Mouse (Mus musculus) hindbrain, embryonic 11.5 days (tissue): ENCODE data around the gene Tra2a. TPM values are rescaled to one million over a fixed set of nuclear protein-coding genes. Genes with fewer than 3 reads are reported as not detected.

ENCODE experiments used
- ATAC-seq: fragments of 200-750 bp; cut with Nextera tagmentation; 2 replicates; pipeline ENCODE4 v1.8.0; 2017; ENCODE audit warnings: mild to moderate bottlenecking, moderate TSS enrichment, moderate library complexity; ENCODE audit not compliant: low FRiP score
- DNase-seq: peaks from one replicate; pipeline ENCODE4 v3.0.0-alpha.2; 2015; ENCODE audit warnings: low spot score
- H3K27ac ChIP-seq: fragments of 300-500 bp; sonication (generic); 2 replicates; pipeline ENCODE4 v1.5.1; 2014; ENCODE audit warnings: mild to moderate bottlenecking, low read depth, low read length
- H3K27me3 ChIP-seq: fragments of 300-500 bp; sonication (generic); 2 replicates; pipeline ENCODE4 v1.6.1; 2014; ENCODE audit warnings: mild to moderate bottlenecking, low read length, moderate library complexity, mixed read lengths; ENCODE audit not compliant: control insufficient read depth, insufficient read depth
- H3K36me3 ChIP-seq: fragments of 300-500 bp; sonication (generic); 2 replicates; pipeline ENCODE4 v1.6.1; 2014; ENCODE audit warnings: mild to moderate bottlenecking, low read length, moderate library complexity, mixed read lengths; ENCODE audit not compliant: control insufficient read depth, insufficient read depth
- H3K4me1 ChIP-seq: fragments of 300-500 bp; sonication (generic); replicated peaks from 2 replicates; pipeline ENCODE4 v1.6.1; 2014; ENCODE audit warnings: low read length, mixed read lengths; ENCODE audit not compliant: control insufficient read depth, insufficient read depth
- H3K4me2 ChIP-seq: fragments of 300-500 bp; sonication (generic); replicated peaks from 2 replicates; pipeline ENCODE4 v1.6.1; 2014; ENCODE audit warnings: mild to moderate bottlenecking, low read depth, low read length
- H3K4me3 ChIP-seq: fragments of 300-500 bp; sonication (generic); 2 replicates; pipeline ENCODE4 v1.5.1; 2014; ENCODE audit warnings: low read depth, low read length
- H3K9ac ChIP-seq: fragments of 300-500 bp; sonication (generic); 2 replicates; pipeline ENCODE4 v1.6.1; 2014; ENCODE audit warnings: low read depth, low read length
- H3K9me3 ChIP-seq: fragments of 300-500 bp; sonication (generic); 2 replicates; pipeline ENCODE4 v1.6.1; 2016; ENCODE audit warnings: low read length; ENCODE audit not compliant: control insufficient read depth
- WGBS: fragments of 180-500 bp; shearing (Covaris S2); extraction: QIAGEN DNeasy Blood & Tissue Kit; methylation state at CpG from one replicate; pipeline ENCODE4 v1.1.7; 2014; 5-methylcytosine and 5-hydroxymethylcytosine counted together
- polyA plus RNA-seq: library from polyadenylated mRNA; unstranded; fragments of >200 nt; fragmentation: Nextera tagmentation; extraction: Ambion mirVana; gene quantifications from 2 replicates; pipeline ENCODE4 v1.2.1, GENCODE M21; 2014

Tra2a gene
- polyA plus RNA-seq, 1 experiment from 2014 or later = 82.9 TPM

DNA sequence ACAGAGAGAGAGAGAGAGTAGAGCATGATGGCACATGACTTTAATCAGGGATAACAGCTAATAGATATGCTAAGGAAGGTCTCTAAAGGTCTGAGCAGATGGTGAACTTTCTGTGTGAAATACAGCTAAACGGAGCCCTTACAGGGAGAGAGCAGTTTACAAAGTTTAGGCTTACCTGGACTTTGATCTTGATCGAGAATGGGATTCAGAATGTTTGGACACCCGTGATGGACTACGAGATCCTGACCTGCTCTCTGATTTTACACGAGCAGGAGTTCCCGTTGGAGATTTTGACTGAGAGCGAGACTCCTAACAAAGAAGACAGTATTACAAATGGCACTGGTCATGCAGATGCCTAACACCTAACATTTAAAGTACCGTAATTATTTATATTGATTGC lies 11.6 kb downstream of the Tra2a start:
- WGBS = 97% methylated on average over 8 of the region's 8 CpGs
- H3K27me3 ChIP-seq = no peaks in the 10 kb centered on the region
- no peak overlapping the region for H3K4me3 ChIP-seq
- H3K9ac ChIP-seq = no peak overlapping the region
- no peak overlapping the region for H3K27ac ChIP-seq
- peaks cover 22% of the 10 kb centered on the region for H3K36me3 ChIP-seq
- no peak for ATAC-seq
- no peaks in the 10 kb centered on the region for H3K4me1 ChIP-seq
- H3K9me3 ChIP-seq = no peaks in the 10 kb centered on the region
- H3K4me2 ChIP-seq = no peak overlapping the region
- DNase-seq = no peak

DNA sequence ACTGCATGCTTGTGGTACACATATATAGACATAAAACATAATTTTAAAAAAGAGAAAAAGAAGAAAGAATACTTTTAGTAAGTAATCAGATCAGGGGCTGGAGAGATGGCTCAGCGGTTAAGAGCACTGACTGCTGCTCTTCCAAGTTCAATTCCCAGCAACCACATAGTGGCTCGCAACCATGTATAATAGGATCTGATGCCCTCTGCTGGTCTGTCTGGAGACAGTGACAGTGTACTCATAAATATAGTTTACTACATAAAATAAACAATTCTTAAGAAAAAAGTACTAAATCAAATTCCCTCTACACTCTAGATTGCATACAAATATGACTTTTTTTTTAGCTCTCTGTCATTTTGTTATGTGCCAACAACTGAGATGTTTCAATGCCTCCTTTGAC lies 12.6 kb downstream of the Tra2a start:
- H3K4me3 ChIP-seq = no peak overlapping the region
- no peaks in the 10 kb centered on the region for H3K4me1 ChIP-seq
- WGBS = 93% methylated on average over 2 of the region's 2 CpGs
- no peaks in the 10 kb centered on the region for H3K9me3 ChIP-seq
- ATAC-seq (no peak), DNase-seq (no peak)
- peaks cover 22% of the 10 kb centered on the region for H3K36me3 ChIP-seq
- no peak overlapping the region for H3K27ac ChIP-seq
- H3K4me2 ChIP-seq = no peak overlapping the region
- H3K9ac ChIP-seq = no peak overlapping the region
- H3K27me3 ChIP-seq = no peaks in the 10 kb centered on the region

DNA sequence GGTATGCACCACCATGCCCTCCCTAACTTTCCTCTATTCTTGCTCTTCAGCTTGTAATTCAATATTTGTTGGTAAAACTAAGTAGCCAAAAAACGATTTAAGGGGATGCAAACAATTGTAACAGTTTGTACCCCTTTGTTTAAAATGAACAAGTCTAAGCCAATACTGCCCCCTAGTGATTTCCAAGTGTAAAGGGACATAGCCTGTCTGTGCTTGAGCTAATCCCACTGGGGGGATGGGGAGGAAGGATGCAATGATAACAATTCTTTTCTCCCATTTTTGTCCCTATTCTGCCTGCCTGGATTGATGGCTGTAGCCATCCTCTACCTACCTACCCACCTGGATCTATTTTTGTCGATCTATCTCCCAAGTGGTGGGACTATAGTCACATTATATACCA lies 16.6 kb downstream of the Tra2a start:
- peaks cover 38% of the 10 kb centered on the region for H3K36me3 ChIP-seq
- ATAC-seq = no peak
- no peaks in the 10 kb centered on the region for H3K27me3 ChIP-seq

DNA sequence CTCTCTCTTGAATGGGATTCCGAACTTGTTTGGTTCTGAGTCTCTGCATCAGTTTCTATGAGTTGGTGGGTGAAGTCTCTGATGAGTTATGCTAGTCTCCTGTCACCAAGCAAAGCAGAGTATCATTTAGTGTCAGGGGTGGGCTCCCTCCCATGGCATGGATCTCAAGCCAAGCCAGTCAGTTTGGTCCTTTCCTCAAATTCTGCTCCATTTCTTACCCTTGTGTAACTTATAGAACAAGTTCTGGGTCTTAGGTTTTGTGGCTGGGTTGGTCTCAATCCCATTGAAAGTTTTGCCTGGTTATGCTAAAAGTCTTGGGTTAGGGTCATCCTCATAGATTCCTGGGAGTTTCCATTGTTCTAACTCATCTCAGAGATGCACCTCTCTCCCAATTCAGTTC lies 21.5 kb downstream of the Tra2a start:
- H3K9me3 ChIP-seq = no peaks in the 10 kb centered on the region
- no peaks in the 10 kb centered on the region for H3K27me3 ChIP-seq
- no peak overlapping the region for H3K27ac ChIP-seq
- H3K36me3 ChIP-seq = peaks cover 17% of the 10 kb centered on the region
- H3K4me3 ChIP-seq = no peak overlapping the region
- H3K4me1 ChIP-seq = no peaks in the 10 kb centered on the region
- no peak overlapping the region for H3K9ac ChIP-seq
- 89% methylated on average over 1 of the region's 1 CpGs for WGBS
- ATAC-seq (no peak), DNase-seq (no peak)
- no peak overlapping the region for H3K4me2 ChIP-seq

More for the DNA sequence above, 16.6 kb downstream of the Tra2a start:
- DNase-seq = peak; percentile 64
- H3K9me3 ChIP-seq = no peaks in the 10 kb centered on the region
- 62% methylated on average over 2 of the region's 2 CpGs for WGBS
- H3K4me1 ChIP-seq = no peaks in the 10 kb centered on the region
- H3K27ac ChIP-seq = no peak overlapping the region
- H3K4me3 ChIP-seq = no peak overlapping the region
- no peak overlapping the region for H3K4me2 ChIP-seq
- H3K9ac ChIP-seq = no peak overlapping the region

DNA sequence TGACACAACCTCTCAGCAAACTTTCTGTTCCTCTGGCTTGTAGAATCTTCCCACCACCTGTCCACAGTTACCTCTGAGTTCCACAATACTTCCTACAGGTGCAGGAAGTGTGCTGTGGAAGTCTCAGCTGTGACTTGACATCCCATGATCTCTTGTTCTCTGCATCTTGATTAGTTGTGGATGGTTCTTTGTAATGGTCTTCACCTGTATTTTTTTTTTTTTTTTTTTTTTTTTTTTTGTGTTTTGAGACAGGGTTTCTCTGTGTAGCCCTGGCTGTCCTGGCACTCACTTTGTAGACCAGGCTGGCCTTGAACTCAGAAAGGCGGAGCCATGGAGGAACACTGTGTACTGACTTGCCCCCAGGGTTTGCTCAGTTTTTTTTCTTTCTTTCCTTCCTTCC lies 22.3 kb downstream of the Tra2a start:
- no peak overlapping the region for H3K4me2 ChIP-seq
- ATAC-seq (no peak), DNase-seq (no peak)
- WGBS = 100% methylated on average over 1 of the region's 1 CpGs
- no peaks in the 10 kb centered on the region for H3K27me3 ChIP-seq
- H3K4me3 ChIP-seq = no peak overlapping the region
- H3K9ac ChIP-seq = no peak overlapping the region
- no peaks in the 10 kb centered on the region for H3K4me1 ChIP-seq
- no peak overlapping the region for H3K27ac ChIP-seq
- no peaks in the 10 kb centered on the region for H3K9me3 ChIP-seq
- peaks cover 17% of the 10 kb centered on the region for H3K36me3 ChIP-seq

DNA sequence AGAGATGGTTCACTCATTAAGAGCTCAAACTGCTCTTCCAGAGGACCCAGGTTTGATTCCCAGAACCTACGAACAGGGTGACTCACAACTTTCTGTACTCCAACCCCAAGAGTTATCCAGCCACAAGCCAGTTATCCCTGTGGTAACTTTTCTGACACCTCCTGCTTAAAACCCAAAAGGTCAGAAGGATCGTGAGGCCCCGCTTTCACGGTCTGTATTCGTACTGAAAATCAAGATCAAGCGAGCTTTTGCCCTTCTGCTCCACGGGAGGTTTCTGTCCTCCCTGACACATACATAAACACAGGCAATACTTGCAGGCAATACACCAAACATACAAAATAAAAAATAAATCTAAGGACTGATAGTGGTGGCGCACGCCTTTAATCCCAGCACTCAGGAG lies 27.5 kb downstream of the Tra2a start:
- DNase-seq (peak; percentile 98), ATAC-seq (peak; percentile 94)
- no peak overlapping the region for H3K27ac ChIP-seq
- no peaks in the 10 kb centered on the region for H3K9me3 ChIP-seq
- H3K36me3 ChIP-seq = no peaks in the 10 kb centered on the region
- H3K4me1 ChIP-seq = no peaks in the 10 kb centered on the region
- H3K4me3 ChIP-seq = no peak overlapping the region
- H3K27me3 ChIP-seq = no peaks in the 10 kb centered on the region
- no peak overlapping the region for H3K9ac ChIP-seq
- H3K4me2 ChIP-seq = no peak overlapping the region
- 48% methylated on average over 9 of the region's 9 CpGs for WGBS

DNA sequence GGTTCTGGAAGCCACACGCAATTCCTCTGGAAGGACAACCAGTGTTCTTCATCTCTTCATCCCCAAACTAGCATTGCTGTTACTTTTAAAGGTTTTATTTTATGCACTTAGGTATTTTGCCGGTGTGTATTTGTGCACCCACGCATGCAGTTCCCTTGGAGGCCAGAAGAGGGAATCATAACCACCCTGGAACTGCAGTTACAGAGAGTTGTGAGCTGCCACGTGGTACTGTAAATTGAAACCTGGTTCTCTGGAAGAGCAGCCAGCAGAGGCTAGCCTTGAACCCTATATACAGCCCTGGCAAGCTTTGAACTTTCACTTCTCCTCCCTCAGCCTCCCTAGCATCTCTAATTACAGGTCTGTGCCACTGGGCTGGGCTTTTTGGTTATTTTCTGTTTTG lies 30.5 kb downstream of the Tra2a start:
- ATAC-seq (no peak), DNase-seq (no peak)
- no peaks in the 10 kb centered on the region for H3K36me3 ChIP-seq
- H3K4me1 ChIP-seq = no peaks in the 10 kb centered on the region
- no peak overlapping the region for H3K27ac ChIP-seq
- WGBS = 64% methylated on average over 4 of the region's 4 CpGs
- no peak overlapping the region for H3K4me2 ChIP-seq
- no peaks in the 10 kb centered on the region for H3K9me3 ChIP-seq
- H3K9ac ChIP-seq = no peak overlapping the region
- no peak overlapping the region for H3K4me3 ChIP-seq
- H3K27me3 ChIP-seq = no peaks in the 10 kb centered on the region

DNA sequence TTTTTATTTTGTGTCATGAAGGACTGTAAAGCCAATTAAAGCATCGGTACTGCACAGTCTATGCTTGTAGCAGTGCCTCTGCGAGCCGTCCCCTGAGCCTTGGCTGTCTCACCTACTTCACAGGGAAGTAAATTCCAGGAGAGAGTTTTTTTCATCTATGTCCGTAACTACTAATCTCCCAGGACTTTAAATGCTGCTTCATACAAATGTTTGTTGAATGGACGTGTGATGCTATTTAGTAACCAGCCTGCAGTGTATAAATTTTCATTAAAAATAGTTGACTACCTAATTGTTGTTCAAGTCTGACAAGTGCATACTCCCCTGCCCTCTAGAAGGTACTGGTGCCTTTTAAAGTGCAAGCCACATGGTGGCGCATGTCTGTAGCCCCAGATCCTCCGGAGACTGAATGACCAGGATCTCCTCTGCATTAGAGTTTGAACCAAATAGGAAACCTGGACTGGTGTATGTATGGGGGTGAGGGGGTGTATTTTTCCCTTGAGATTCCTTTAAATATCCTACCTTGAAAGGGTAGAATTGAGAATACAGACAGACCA lies 35.6 kb downstream of the Tra2a start:
- no peaks in the 10 kb centered on the region for H3K4me1 ChIP-seq
- no peaks in the 10 kb centered on the region for H3K9me3 ChIP-seq
- no peaks in the 10 kb centered on the region for H3K27me3 ChIP-seq
- no peak overlapping the region for H3K27ac ChIP-seq
- WGBS = 19% methylated on average over 7 of the region's 7 CpGs
- H3K36me3 ChIP-seq = no peaks in the 10 kb centered on the region
- ATAC-seq = no peak
- H3K4me2 ChIP-seq = no peak overlapping the region
- H3K4me3 ChIP-seq = no peak overlapping the region
- H3K9ac ChIP-seq = no peak overlapping the region
- peak; percentile 58 for DNase-seq

DNA sequence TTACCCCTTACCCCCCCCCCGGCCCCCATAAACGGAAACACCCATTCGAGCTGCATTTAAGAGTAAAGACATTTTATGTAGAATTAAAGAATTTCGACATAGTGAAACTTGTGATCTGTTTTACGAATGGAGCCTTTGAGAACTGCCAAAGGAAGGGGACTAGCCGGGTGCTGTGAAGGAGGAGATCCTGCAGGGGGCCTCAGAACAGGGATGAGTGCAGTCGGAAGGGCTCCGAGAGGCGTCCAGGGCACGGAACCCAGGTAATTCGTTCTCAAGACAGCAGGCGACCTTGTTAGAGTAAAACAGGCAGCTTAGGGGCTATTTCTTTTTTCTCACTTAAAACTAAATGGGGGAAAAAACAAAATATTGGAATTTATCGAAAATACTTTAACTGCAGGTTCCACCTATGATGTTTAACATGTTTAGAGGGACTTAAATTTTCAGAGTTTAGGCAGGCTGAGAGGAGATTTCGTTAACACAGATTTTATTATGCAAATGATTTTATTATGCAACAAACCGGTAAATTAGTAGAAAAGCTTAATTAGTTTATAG lies 36.6 kb downstream of the Tra2a start:
- 12% methylated on average over 15 of the region's 15 CpGs for WGBS
- DNase-seq = peak; percentile 79

More for the DNA sequence above, 36.6 kb downstream of the Tra2a start:
- Histone ChIP-seq H3K4me1 (no peaks in the 10 kb centered on the region), H3K27me3 (no peaks in the 10 kb centered on the region), H3K9ac (no peak overlapping the region), H3K4me3 (no peak overlapping the region), H3K36me3 (no peaks in the 10 kb centered on the region), H3K9me3 (no peaks in the 10 kb centered on the region), H3K27ac (no peak overlapping the region), H3K4me2 (0 out of 2 replicates have a peak overlapping the region, but pooled peaks have one; percentile 15)
- no peak for ATAC-seq
